Mouse (Mus musculus): ENCODE measurements around the gene Cpn2. TPM values are rescaled to one million over a fixed set of nuclear protein-coding genes. Genes with fewer than 3 reads are reported as not detected.

Cpn2 gene
- polyA plus RNA-seq, 1 experiment from 2014 or later = 0.06 TPM

DNA sequence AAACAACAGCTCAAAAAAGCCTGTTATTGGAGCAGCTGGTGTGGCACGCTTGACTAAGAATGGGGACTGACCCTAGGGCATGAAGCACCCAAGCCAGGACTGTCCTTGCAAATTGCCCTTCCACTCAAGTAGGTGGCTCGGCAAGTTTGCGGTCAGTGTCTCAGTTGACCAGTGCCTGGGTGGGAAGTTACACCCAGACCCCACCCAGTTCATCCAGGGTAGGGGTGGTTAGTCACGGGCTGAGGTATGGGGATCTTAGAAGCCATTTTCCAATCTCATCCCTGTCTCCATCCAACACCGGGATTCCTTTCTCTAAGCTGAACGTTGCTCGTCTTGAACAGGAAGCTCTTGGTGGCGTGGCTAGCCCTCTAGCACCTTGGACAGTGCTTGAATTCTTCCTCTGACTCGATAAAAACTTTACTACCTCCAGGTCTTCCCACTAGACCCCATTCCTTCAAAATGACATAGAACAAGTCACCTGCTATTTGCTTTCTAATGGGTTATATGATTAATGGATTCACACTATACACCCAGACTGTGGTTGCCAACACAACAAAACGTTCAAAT, 32.5 kb upstream of the Cpn2 start:
- H3K27ac ChIP-seq (ENCODE audit: low read length) = no peak overlapping the region
- no peaks in the 10 kb centered on the region for H3K4me1 ChIP-seq (ENCODE audit: insufficient read depth, low read depth, low read length)
- no peaks in the 10 kb centered on the region for H3K27me3 ChIP-seq (replicated peaks; ENCODE audit: insufficient read depth, low read length)
- WGBS = 56% methylated on average over 10 of the region's 10 CpGs
- no peak overlapping the region for H3K4me2 ChIP-seq (replicated peaks; ENCODE audit: low read depth, low read length)
- ATAC-seq (no peak), DNase-seq (ENCODE audit: low spot score) (no peak)
- TF ChIP-seq EP300 (IDR thresholded peaks at IDR 0.05) (no peak), CTCF (IDR thresholded peaks at IDR 0.05) (no peak)
- H3K4me3 ChIP-seq (ENCODE audit: low read depth, low read length) = no peak overlapping the region
- H3K9ac ChIP-seq (replicated peaks; ENCODE audit: low read depth) = no peak overlapping the region
- H3K36me3 ChIP-seq (ENCODE audit: insufficient read depth, low read length) = no peaks in the 10 kb centered on the region
- no peaks in the 10 kb centered on the region for H3K9me3 ChIP-seq (ENCODE audit: low read length)

DNA sequence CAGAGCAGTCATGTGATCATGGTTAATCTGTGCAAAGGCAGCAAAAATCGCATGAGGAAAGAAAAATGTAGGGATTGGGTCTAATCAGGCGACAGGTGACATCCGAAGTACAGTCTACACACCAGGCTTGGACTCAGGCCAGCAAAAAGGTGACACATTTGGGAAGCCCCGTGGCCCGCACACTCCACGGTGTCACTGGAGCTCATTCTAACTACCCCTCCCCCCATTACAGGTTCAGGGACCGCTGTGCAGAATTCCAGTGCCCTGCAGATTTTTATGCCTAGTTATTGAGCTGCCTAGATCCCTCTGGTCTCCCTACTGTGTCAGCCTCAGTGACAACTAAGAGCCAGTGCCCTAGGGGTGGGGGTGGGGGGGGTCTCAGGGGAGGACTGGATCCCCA, 30.2 kb upstream of the Cpn2 start:
- Histone ChIP-seq H3K4me2 (replicated peaks; ENCODE audit: low read depth, low read length) (no peak overlapping the region), H3K4me1 (ENCODE audit: insufficient read depth, low read depth, low read length) (no peaks in the 10 kb centered on the region), H3K27ac (ENCODE audit: low read length) (no peak overlapping the region), H3K27me3 (replicated peaks; ENCODE audit: insufficient read depth, low read length) (no peaks in the 10 kb centered on the region), H3K9me3 (ENCODE audit: low read length) (no peaks in the 10 kb centered on the region), H3K9ac (replicated peaks; ENCODE audit: low read depth) (no peak overlapping the region), H3K36me3 (ENCODE audit: insufficient read depth, low read length) (no peaks in the 10 kb centered on the region), H3K4me3 (ENCODE audit: low read depth, low read length) (no peak overlapping the region)
- no peak for DNase-seq (ENCODE audit: low spot score)
- WGBS = 70% methylated on average over 7 of the region's 7 CpGs
- no peak for TF ChIP-seq EP300 (IDR thresholded peaks at IDR 0.05)
- TF ChIP-seq CTCF (IDR thresholded peaks at IDR 0.05) = no peak
- no peak for ATAC-seq

DNA sequence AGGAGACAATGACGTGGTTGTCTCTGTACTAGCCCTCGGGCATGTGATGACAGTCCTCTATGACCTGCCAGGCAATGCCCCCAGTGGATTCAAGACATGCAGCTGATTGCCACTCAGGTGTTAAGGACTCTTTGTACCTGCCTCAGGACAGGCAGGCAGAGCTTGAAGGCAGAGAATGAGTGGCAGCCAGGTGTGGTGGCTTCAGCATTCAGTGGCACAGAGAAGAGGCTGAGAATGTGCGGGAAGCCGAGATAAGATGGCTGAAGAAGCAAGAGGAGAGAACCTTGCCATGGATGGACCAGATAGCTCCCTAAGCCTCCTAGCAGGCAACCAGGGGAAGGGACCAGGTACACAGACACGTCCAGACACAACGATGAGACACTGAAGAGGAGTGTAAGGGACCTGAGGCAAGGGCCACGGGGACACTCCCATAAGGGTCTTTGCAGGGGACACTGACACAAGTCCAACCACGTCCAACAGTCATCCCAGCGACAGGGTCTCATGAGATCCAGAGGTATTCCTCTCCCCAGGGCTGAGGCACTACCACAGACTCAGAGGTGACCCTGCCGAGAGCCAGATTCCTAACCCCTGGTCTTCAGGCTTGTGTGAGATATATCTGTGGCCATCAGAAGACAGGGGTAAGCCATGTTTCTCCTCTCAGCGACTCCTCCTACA, 29.4 kb upstream of the Cpn2 start:
- 86% methylated on average over 11 of the region's 11 CpGs for WGBS
- Histone ChIP-seq H3K9ac (replicated peaks; ENCODE audit: low read depth) (no peak overlapping the region), H3K36me3 (ENCODE audit: insufficient read depth, low read length) (no peaks in the 10 kb centered on the region), H3K27ac (ENCODE audit: low read length) (no peak overlapping the region), H3K4me3 (ENCODE audit: low read depth, low read length) (no peak overlapping the region), H3K9me3 (ENCODE audit: low read length) (no peaks in the 10 kb centered on the region), H3K27me3 (replicated peaks; ENCODE audit: insufficient read depth, low read length) (no peaks in the 10 kb centered on the region), H3K4me1 (ENCODE audit: insufficient read depth, low read depth, low read length) (no peaks in the 10 kb centered on the region), H3K4me2 (replicated peaks; ENCODE audit: low read depth, low read length) (no peak overlapping the region)
- TF ChIP-seq CTCF (IDR thresholded peaks at IDR 0.05) (no peak), EP300 (IDR thresholded peaks at IDR 0.05) (no peak)
- DNase-seq (ENCODE audit: low spot score) (no peak), ATAC-seq (no peak)

DNA sequence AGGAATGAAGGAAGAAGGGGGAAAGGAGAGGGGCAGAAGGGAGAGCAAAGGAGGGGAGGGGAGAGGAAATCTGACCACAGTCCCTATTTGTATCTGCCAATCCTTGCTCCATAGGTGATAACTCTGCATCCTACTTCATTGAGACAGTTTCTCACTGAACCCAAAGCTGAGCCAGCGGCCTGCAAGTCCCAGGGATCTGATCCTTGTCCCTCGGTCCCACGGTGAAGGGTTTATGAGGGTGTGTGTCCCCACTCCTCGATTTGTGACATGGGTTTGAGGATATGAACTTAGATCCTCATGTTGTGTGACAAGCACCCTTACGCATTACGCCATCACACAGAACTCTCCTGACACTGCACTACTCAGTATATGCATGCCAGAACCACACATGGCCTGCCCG, 27.8 kb upstream of the Cpn2 start:
- H3K9ac ChIP-seq (replicated peaks; ENCODE audit: low read depth) = no peak overlapping the region
- ATAC-seq (no peak), DNase-seq (ENCODE audit: low spot score) (no peak)
- H3K4me1 ChIP-seq (ENCODE audit: insufficient read depth, low read depth, low read length) = no peaks in the 10 kb centered on the region
- H3K4me3 ChIP-seq (ENCODE audit: low read depth, low read length) = no peak overlapping the region
- no peak for TF ChIP-seq EP300 (IDR thresholded peaks at IDR 0.05)
- no peak for TF ChIP-seq CTCF (IDR thresholded peaks at IDR 0.05)
- no peaks in the 10 kb centered on the region for H3K9me3 ChIP-seq (ENCODE audit: low read length)
- H3K27ac ChIP-seq (ENCODE audit: low read length) = no peak overlapping the region
- no peaks in the 10 kb centered on the region for H3K27me3 ChIP-seq (replicated peaks; ENCODE audit: insufficient read depth, low read length)
- 84% methylated on average over 7 of the region's 7 CpGs for WGBS
- no peak overlapping the region for H3K4me2 ChIP-seq (replicated peaks; ENCODE audit: low read depth, low read length)
- H3K36me3 ChIP-seq (ENCODE audit: insufficient read depth, low read length) = no peaks in the 10 kb centered on the region

DNA sequence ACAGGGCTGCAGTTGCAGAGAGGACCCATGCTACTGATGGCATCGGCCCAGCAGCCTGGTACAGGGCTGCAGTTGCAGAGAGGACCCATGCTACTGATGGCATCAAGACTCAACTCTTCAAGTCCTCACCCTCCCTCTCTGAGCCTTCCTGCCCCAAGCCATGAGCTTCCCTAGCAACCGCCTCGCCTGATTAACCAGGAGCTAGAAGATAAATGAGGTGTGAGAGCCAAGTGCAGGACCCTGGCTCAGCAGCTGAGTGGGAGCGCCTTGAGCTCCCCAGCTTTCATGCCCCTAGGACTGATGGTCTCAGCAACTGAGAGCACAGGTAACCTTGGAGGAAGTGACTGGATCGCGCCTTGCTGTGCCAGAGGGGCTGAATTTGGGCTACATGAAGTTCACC, 23.1 kb upstream of the Cpn2 start:
- Histone ChIP-seq H3K4me3 (ENCODE audit: low read depth, low read length) (no peak overlapping the region), H3K9me3 (ENCODE audit: low read length) (no peaks in the 10 kb centered on the region), H3K27me3 (replicated peaks; ENCODE audit: insufficient read depth, low read length) (no peaks in the 10 kb centered on the region), H3K27ac (ENCODE audit: low read length) (no peak overlapping the region), H3K36me3 (ENCODE audit: insufficient read depth, low read length) (no peaks in the 10 kb centered on the region), H3K9ac (replicated peaks; ENCODE audit: low read depth) (no peak overlapping the region), H3K4me1 (ENCODE audit: insufficient read depth, low read depth, low read length) (no peaks in the 10 kb centered on the region), H3K4me2 (replicated peaks; ENCODE audit: low read depth, low read length) (no peak overlapping the region)
- 56% methylated on average over 6 of the region's 6 CpGs for WGBS
- TF ChIP-seq CTCF (IDR thresholded peaks at IDR 0.05) (no peak), EP300 (IDR thresholded peaks at IDR 0.05) (no peak)
- ATAC-seq (no peak), DNase-seq (ENCODE audit: low spot score) (no peak)

DNA sequence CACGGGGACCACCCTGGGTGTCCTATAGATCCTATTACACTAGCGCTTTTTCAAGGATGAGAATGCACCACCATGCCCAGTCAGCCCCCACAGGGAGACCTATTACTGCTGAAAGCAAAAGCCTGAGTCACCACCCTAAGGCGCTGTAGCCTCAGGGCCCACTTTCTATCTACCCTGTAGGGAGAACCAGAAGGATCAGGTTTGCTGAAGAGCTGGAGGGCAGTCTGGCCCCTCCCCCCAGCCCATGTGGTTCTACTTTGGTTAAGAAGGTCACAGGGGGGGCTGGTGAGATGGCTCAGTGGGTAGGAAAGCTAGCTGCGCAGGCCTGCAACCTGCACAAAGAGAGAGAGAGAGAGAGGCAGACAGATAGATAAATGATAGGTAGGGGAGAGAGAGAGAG, 18.4 kb upstream of the Cpn2 start:
- Histone ChIP-seq H3K27ac (ENCODE audit: low read length) (no peak overlapping the region), H3K4me1 (ENCODE audit: insufficient read depth, low read depth, low read length) (peaks cover 4% of the 10 kb centered on the region), H3K4me2 (replicated peaks; ENCODE audit: low read depth, low read length) (no peak overlapping the region), H3K4me3 (ENCODE audit: low read depth, low read length) (no peak overlapping the region), H3K36me3 (ENCODE audit: insufficient read depth, low read length) (no peaks in the 10 kb centered on the region), H3K9ac (replicated peaks; ENCODE audit: low read depth) (no peak overlapping the region), H3K27me3 (replicated peaks; ENCODE audit: insufficient read depth, low read length) (peaks cover 21% of the 10 kb centered on the region; the same call in 1 of the 2 replicates), H3K9me3 (ENCODE audit: low read length) (no peaks in the 10 kb centered on the region)
- ATAC-seq (no peak), DNase-seq (ENCODE audit: low spot score) (no peak)
- 73% methylated on average over 4 of the region's 4 CpGs for WGBS
- TF ChIP-seq CTCF (IDR thresholded peaks at IDR 0.05) (no peak), EP300 (IDR thresholded peaks at IDR 0.05) (no peak)

All from lung, postnatal 0 days (tissue).